Mouse (Mus musculus): ENCODE results near the gene Ogfr. TPM values are rescaled to one million over a fixed set of nuclear protein-coding genes. Genes with fewer than 3 reads are reported as not detected.

Gene Ogfr
- total RNA-seq (2023): 100 to 1,000 TPM in 1 of 2 experiments, 10 to 100 TPM in 1; 94.7 to 108 TPM

GRCm38 (mm10) chr2:180589123-180589831 is at the start of gene Ogfr:
Ogfr (plus strand) TSS chr2:180589245.

DNA sequence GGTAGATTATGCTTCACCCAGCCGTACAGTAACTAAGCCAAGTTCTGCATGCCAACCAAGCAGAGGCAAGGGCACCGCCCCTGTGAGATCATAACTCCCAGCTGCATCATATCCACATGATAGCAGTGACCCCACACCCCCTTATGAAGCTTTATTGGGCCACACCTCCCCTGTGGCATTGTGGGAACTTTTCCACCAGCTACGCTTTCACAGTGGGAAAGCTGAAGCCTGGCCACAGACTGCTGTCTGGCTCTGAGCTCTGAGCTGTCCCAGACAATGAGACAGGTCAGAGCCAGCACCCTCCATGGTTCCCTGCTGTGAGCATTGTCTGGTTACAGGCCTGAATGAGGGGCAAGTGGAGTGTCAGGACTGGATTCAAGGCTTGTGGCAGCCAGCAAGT is 8.0 kb upstream of the Ogfr start, which contains the start of gene Mrgbp:
Mrgbp (plus strand) TSS at position 303 of the 400 bp plus-strand sequence.

DNA sequence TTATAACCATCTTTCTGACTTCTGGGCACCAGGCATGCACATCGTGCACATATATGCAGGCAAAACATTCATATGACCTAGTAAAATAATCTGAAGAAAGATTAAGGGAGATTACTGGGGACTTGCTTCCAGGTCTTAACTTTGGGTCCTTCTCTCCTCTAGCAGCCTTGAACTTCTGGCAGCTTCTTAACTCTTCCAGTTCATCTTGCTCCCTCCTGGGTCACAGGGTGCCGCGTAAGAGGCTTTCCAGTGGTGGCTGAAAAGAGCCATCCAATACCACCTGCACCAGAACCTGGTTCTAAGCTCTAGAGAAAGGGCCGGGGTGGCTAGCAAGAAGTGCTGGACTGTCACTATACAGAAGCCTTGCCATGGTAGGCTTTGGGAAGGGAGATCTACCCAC is 8.4 kb downstream of the Ogfr start, which contains the start of gene Col9a3:
Col9a3 (plus strand) TSS at position 301 of the 400 bp plus-strand sequence.

GRCm38 (mm10) chr2:180642555-180643260 is 53.7 kb downstream of the Ogfr start, which contains the start of gene Tcfl5:
Tcfl5 (minus strand) TSS chr2:180642708.

Other genes with a start within 250 kb of the Ogfr start
- gene Slco4a1, start 133.0 kb upstream of the Ogfr start, total RNA-seq (2023): 1 to 10 TPM; 3.2 to 3.6 TPM
- not detected for gene Ntsr1, start 89.3 kb upstream of the Ogfr start, total RNA-seq (2023)
- gene Mrgbp, start 7.9 kb upstream of the Ogfr start, total RNA-seq (2023): 10 to 100 TPM; 42.6 to 47.0 TPM
- 1 to 10 TPM; 2.5 to 3.8 TPM for gene Col9a3, start 8.5 kb downstream of the Ogfr start, total RNA-seq (2023)
- under 1 TPM; 0.38 to 0.56 TPM for gene Tcfl5, start 53.5 kb downstream of the Ogfr start, total RNA-seq (2023)
- 100 to 1,000 TPM; 102 to 107 TPM for gene Dido1, start 120.8 kb downstream of the Ogfr start, total RNA-seq (2023)
- 10 to 100 TPM; 49.2 to 52.7 TPM for gene Gid8, start 120.9 kb downstream of the Ogfr start, total RNA-seq (2023)
- gene Slc17a9, start 136.0 kb downstream of the Ogfr start, total RNA-seq (2023): 10 to 100 TPM; 89.8 to 96.5 TPM
- not detected for gene Bhlhe23, start 187.7 kb downstream of the Ogfr start, total RNA-seq (2023)